Mouse (Mus musculus): ENCODE results near the gene Slc22a1.
"Not testable (repeated sequence)": the region's sequence is repeated elsewhere in the genome, so short reads cannot be mapped to it uniquely, and the experiment has no call there.

Slc22a1 gene

DNA sequence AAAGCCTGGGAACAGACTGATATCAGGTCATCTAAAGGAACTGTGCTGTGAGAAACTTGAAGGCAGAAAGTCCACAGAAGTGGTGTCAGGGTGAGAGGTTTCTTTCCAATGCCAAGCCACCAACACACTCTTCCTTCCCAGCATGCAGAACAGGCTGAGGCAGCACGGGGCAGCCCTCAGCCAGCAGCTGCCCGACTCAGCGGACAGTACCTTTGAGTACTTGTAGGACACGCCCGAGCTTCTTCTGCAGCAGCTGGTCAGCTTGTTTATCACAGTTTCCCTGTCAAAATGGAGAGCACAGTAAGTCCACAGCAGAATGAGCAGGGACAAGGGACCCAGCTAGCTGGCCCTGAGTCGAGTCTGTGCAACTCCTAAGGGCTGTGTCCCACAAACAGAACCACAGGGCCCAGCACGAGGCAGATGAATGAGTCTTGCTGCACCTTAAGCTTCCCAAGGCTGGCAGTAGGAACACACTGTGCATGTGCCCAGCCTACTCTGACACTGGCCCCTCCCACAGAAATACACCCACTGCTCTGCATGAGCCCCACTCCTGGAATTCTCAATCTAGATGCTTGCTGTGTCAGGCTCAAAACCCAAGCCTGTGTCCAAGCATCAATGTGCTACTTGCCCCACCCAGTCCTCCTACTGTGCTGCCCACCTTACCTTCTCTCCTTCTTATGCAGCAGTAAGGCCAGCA, 9.4 kb upstream of the Slc22a1 start:
- DNase-seq (ENCODE audit: low read depth, low spot score): no peak

DNA sequence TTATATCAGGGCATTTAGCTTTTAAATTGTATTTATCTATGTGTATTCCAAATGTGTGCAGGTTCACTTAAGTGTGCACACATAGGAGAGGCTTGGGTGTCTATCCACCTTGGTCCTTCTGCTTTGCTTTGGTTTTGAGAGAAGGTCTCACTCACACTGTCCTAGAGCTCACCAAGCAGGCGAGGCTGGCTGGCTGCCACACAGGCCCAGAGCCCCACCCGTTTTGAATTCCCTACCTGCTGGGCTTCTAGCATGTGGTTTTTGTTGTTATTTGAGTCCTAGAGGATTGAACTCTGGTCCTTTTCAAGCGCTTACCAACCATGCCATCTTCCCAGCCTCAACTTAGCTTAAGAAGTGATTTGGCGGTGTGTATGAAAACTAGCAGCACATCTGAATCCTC, 8.8 kb upstream of the Slc22a1 start:
- DNase-seq (ENCODE audit: low read depth, low spot score): no peak

DNA sequence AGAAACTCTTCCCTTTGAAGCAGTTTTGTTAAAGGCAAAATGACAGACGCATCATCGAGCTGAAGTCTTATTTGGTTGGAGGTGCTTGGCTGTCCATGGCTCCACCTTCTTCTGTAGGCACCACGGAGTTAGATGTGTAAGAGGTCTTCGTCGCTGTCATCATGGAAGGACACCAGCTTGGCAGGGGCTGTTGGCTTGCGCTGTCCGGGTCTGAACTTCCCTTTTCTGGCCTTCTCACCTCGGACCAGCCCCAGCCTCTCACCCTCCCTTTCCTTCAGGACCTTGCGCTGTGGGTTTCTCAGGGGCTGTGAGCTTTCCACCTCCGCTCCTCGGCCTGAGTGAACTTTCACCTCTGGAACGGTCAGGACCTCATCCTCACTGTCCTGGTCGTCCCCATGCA, 8.0 kb upstream of the Slc22a1 start:
- DNase-seq (ENCODE audit: low read depth, low spot score): no peak

DNA sequence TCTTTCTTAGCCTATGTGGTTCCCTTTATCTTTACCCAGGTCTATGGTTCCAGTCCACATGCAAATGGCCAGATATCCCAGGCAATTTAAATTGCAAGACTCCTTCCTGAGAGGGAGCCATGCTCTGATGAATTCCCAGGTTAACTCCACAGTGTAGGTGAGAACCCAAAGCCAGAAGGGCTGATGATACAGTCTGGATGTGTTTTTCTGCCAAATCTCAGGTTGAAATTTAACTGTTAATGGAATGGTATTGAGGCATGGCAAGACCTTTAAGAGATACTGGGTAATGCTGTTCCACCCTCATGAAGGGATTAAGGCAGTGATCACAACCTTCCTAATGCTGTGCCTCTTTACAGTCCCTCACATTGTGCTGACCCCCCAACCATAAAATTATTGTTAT, 2.6 kb upstream of the Slc22a1 start:
- DNase-seq (ENCODE audit: low read depth, low spot score): no peak

DNA sequence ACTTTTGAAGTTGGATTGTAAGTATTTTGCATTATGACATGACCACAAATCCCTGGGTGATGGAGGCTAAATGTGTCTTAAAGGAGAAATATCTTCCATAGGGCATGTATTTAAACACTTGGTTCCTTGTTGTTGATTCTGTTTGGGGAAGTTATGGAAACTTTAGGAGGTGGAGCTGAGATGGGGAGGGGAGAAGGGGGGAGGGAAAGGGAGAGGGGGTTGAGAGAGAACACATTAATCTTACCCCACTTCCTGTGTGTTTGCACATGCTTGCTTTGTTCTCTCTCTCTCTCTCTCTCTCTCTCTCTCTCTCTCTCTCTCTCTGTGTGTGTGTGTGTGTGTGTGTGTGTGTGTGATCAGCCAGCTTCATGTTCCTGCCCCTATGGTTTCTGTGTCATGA, 1.5 kb upstream of the Slc22a1 start:
- DNase-seq (ENCODE audit: low read depth, low spot score): no peak

DNA sequence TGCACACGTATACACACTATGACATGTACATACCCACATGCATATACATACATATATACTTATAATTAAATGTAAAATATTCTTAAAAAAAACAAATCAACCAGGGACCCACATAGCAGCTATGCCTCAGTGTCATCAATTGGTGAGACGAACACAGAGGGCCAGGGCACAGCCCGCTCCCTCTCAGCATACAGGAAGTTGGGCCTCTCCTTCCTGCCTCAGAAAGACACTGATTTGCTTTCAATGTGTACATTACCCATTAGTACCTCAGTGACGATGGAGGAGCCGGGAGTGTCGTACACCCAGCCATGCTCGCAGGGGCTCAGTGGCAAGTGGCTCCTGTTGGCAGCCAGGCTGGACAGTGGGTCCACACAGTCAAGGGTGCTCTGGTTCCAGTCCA, 649 bp downstream of the Slc22a1 start:
- DNase-seq (ENCODE audit: low read depth, low spot score): not testable (repeated sequence)

DNA sequence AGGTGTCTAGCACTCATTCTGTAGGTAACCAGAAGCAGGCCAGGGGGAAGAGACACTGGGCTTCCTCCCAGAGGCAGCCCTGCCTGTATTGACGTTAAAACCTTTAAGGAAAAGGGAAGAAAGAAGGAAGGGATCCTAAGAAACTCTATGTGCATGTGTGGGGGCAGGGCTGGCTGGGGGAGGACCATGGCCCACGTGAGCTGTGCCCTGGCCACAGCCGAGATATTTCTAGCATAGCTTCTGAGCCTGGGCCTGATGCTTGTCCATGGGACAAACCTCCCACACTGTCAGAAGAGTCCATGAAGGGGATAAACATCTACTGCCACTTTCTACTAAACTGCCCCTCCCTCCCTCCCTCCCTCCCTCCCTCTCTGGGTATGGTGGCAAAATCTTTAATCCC, 1.8 kb downstream of the Slc22a1 start:
- no peak for DNase-seq (ENCODE audit: low read depth, low spot score)

DNA sequence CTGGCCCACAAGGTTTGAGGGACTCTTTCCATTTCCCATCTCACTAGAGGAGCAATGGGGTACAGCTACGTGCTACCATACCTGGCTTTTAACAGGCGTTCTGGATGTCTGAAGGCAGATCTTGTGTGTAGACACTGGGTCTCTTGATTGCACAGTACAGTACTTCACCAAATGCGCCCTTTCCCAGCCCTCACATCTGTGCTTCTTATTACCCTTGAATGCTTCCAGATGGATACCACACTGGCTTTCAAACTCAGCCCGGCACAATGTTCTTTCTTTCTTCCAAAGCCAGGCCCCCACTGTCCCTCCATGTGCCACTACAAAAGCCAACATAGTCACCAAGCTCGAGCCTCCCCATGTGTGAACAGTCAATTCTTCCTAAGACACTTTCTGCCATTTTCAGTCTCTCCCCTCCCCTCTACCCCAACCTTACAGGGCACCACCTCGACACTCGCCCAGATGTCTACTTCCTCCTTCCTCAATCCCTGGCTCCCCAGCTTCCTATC, 3.3 kb downstream of the Slc22a1 start:
- DNase-seq (ENCODE audit: low read depth, low spot score): no peak

DNA sequence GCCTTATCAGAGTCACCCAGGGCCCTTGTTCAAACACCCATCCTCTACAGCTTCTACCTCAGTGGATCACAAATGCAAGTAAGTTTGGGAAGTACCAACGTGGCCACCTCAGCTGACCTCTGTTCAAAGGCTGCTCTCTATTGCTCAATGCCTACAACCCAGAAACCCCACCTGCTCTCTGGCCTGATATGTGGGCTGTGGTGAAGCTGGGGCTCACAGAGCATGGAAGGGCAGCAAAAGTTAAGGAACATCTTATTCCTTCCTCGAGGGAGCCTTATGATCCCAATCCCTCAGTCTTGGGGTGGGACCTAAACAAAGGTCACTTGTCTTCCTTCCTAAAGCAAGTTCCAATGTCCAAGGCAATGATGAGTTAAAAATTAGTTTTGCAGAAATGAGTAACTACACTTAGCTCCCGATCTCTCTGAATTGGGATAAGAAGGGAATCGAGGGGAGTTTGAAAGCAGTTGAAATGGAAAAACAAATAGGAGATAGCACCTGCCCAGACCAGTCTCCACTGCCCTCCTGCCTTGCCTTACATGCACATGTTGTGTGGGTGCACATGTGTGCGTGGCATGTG, 4.5 kb downstream of the Slc22a1 start:
- DNase-seq (ENCODE audit: low read depth, low spot score): no peak

DNA sequence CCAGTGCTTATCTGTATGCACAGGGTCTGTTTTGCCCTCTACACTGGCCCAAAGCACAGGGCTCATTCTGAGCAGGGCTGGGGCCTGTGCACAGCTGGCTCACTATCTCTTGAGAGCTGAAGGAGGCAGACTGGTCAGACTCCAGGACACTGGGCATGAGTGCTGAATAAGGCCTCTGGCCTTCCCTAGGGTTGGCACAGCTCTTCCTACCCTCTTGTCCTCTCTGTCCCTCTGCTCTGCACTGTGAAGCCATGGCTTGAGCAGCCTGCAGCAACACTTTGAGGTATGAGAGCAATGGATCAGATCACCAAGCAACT, 6.3 kb downstream of the Slc22a1 start:
- no peak for DNase-seq (ENCODE audit: low read depth, low spot score)

DNA sequence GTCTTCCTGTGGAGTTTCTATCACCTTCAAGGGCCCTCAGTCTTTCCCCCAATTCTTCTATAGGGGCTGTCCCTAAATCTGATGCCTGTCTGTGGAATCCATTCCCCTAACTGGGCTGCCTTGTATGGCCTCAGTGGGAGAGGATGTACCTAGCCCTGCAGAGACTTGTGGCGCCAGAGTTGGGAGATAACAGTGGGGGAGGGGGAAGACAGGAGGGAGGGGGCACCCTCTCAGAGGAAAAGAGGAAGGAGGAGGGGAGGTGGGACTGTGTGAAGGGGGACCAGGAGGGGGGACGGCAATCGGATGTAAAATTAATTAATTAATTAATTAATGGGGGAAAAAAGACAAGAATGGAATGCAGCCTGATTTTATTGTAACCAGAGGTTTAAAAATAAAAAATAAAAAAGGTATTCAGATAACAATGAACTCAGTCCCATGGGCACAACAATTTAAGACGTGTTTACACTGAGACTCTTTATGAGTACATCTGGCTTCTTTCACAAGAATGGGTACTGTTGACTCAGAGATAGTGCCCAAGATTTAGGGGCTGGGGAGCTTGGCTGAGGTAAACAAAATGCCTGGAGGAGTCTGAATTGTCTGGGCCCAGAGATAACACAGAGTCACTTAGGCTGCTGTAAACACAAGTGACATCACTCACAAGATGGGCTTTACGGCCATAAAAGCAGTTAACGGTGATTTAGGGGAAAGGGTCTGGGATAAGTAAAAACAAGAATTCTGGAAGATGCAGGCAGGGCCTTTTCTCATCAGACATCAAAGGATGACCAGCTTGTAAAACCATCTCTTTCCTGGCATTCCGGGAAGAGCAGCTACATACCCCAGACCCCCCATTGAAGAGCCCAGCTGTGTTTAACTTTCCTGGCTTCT, 6.9 kb downstream of the Slc22a1 start:
- no peak for DNase-seq (ENCODE audit: low read depth, low spot score)

DNA sequence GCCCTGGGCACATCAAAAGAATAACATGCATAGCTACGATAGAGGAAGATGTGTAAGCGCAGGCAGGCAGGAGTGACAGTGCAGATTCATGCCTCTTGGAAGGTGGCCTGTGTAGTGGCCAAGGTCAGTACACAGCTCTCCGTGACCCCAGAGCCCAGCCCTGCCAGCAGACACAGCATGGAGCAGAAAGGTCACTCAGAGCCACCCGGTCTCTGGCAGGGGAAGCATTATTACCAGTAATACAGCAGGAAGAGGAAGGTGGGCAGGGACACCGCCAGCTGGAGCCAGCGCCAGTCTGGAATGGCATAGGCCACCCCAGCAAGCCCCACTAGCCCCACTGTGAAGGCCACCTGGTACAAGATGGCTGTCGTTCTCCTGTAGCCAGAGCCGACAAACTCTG, 11.5 kb downstream of the Slc22a1 start:
- DNase-seq (ENCODE audit: low read depth, low spot score): no peak

DNA sequence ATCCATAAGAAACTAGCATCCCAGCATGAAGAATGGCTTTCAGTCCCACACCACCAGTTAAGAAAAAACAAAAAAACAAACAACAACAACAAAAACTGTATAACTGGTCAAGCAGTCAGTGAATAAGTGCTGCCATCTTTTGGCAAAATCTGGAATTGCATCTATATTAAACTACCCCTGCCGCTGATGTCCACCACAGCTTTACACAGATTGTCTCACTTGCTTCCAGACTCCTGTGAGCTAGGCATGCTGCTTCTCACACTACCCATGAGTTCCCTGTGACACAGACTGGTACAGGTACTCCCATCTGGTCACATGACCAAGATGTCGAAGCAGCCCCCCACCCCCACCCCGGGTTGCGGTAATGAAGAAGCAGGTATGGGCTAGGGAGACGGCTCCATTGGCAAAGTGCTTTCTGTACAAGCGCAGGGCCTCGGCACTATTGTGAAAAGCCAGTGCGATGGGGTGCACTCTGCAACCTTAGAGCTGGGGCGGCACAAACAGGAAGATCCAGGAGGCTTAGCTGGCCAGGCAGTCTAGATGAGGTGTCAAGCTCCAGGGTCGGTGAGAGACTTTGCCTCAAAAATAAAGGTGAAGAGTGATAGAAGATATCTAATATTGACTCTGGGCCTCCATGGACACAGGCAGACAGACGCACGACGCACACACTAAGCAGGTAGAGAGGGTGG, 14.9 kb downstream of the Slc22a1 start:
- DNase-seq (ENCODE audit: low read depth, low spot score): no peak

DNA sequence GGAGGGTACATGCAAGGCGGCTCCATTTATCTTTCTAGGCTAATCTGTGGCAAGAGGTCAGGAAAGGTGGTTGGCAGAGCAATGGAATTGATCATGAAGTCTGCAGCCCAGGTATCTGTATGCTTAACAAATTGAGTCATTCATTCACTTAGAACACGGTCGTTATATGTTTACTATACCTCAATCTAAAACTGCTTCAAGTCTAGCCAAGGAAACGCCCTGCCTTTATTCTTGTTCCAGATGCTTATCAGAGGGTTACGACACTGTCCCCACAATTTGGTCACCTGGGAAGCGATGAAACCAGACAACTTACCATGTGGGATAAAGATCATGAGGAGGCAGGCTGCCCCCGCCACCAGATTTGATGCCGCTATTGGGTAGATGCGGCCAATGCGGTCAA, 16.4 kb downstream of the Slc22a1 start:
- DNase-seq (ENCODE audit: low read depth, low spot score): no peak

DNA sequence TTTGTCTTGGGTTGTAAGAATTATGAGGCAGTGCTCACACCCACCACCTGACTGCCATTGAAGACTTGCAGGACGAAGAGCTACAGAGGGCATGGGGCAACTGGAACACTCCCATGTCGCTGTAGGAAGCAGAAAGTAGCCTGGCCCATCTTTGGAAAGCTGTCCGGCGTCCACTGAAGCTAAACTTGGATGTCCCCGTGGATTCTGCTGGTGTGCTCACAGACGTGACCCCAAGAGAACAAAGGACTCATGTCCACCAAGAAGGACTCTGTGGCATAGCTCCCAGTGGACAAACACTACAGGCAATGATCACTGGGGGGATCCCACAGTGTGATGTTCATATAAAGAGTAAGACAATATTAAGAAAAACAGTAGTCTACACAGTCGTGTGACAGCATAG, 16.8 kb downstream of the Slc22a1 start:
- DNase-seq (ENCODE audit: low read depth, low spot score): no peak

DNA sequence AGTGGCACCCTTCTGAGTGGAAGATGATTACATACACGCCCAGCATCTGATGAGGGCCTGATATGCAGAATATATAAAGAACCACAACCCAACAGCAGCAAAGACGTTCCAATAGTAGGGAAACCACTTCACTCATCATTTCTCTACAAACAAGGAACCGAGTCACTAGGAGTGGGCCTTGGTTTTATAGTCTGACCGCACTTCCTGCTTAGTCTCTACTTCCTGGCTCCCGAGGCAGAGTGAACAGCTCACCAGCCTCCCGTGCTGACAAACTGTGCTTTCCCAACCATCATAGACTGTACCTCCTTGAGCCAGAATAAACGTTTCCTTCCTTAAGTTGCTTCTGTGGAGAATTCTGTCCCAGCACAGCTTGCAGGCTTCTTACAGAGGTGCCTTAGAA, 19.8 kb downstream of the Slc22a1 start:
- no peak for DNase-seq (ENCODE audit: low read depth, low spot score)

DNA sequence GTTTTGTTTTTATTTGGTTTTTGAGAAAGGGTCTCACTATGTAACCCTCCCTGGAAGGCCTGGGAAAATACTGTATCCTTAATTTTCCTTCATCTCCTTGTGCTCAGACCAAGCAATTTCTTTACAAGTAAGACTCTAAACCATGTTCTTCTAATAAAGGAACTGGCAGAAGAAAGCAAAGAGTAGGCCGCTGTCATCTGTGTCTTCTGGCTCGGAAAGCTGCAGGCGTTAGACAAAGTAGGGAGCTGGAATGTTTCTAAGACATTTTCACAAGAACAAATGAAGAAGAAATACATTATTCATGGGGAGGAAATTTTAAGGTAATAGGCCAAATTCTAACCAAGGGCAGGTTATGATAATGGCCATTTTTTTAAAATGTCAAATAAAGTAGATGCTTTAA, 21.6 kb downstream of the Slc22a1 start:
- no peak for DNase-seq (ENCODE audit: low read depth, low spot score)

DNA sequence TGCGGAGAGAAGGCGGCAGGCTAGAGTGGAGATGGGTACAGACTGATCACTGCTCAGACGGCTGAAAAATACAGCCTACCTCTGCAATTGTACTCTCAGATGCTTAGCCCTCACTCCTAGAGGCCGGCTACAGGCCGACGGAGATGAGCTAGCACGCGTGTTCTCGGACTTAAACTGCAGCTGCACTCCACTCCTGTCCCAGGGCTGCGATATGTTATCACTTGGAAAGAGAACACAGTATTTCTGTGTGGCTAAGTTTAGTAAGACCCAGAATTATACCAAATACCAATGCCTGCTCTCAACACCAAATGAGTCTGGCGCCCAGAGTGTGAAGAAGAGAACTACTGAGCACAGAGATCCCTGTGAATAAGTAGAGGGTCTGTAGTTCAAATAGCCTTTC, 23.0 kb downstream of the Slc22a1 start:
- no peak for DNase-seq (ENCODE audit: low read depth, low spot score)

DNA sequence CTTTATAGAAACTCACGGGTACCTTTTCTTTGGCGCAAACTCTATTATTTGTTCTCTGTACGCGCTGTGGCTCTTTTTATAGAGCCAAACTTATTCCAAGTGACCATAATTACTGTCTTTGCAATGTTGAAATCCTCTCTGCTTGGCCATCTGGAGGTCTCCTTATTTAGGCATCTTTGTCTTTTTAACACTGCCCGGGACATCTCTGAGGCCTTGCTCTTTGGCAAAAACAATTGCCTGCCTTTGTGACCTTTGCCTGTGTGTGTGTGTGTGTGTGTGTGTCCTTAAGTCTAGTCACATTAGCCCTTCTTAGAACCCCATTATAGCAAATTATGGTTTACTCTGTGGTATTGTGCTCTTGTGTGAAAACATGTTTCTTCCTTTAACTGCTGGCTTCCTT, 30.2 kb downstream of the Slc22a1 start:
- no peak for DNase-seq (ENCODE audit: low read depth, low spot score)

DNA sequence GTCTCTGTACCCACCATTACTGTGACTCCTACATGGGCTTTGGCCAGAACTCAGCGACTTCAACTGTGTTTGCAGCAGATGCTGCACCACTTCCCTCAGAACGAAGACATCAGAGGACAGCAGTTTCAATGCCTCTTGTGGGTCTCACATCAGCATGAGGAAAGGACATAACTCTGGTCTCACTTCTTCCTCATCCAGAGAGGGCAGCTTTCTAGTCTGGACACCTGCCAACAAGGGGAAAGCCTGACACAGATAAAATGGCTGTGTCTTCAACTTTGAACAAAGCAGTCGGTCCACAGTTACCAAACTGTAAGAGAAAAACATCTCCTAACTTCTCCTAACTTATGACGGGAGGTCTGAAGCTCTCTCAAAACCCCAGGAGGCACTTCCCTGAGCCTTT, 34.5 kb downstream of the Slc22a1 start:
- no peak for DNase-seq (ENCODE audit: low read depth, low spot score)

DNA sequence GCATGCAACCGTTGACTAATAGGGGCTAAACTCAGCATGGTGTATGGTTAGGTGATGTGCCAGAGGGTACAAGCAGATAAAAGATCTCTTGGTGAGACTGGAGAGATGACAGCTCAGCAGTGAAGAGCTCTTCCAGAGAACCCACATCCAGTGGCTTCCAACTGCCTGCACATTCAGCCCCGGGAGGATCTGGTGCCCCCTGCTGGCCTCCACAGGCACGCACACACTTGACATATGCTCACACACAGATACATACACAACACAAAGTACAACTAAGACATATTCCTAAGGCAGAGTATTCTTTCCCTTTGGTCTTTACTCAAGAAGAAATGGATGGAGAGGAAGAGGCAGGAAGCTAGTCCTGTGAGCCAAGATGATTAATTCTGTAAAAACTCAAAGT, 36.0 kb downstream of the Slc22a1 start:
- DNase-seq (ENCODE audit: low read depth, low spot score): no peak

DNA sequence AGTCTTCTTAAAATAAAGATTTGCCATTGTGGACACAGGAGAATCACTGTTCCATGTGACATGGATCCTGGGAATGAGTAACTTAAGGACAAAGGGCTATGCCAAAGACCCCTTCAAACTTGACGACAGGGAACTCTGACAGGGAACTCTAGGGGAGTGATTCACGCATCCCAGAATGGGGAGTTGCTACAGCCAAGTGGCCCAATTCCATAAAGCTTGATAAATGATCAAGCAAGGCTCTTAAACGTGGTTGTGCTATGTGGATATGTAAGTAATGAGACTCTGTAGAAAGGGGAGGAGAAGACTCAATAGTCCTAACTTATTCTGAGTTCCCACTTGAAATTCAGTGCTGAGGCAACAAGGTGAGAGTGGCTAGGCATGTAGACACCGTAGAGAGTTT, 40.8 kb downstream of the Slc22a1 start:
- DNase-seq (ENCODE audit: low read depth, low spot score): no peak

All from WW6 (cell line).